Mouse (Mus musculus) kidney, postnatal 4 days (tissue): ENCODE measurements at regions not wholly inside any gene's neighbourhood (a gene's known extent, or its start where the extent isn't known, plus 50 kb on each side); places are given as distances from the start of the nearest gene placed in this dataset.

Experiments
- DNase-seq, 2 experiments: peaks; one replicate each; pipeline ENCODE4 v3.0.0; 2021; ENCODE audit warnings: mixed read lengths in 2 of 2

- DNase-seq, result no peak
Observed at GRCm38 (mm10) chr13:60518010-60518409, 83.7 kb upstream of the Dapk1 start.

GRCm38 (mm10) chr13:60519708-60520107 lies 82.0 kb upstream of the Dapk1 start:
- DNase-seq, result no peak

- no peak for DNase-seq
Observed at GRCm38 (mm10) chr13:60522719-60523450, 78.9 kb upstream of the Dapk1 start.

GRCm38 (mm10) chr13:60527806-60528205 lies 73.9 kb upstream of the Dapk1 start:
- DNase-seq, result no peak

- DNase-seq, result peak; percentile 20 to 43
Observed at GRCm38 (mm10) chr13:60528819-60529218, 72.9 kb upstream of the Dapk1 start.

- DNase-seq, result peak; percentile 9 to 41
Observed at GRCm38 (mm10) chr13:60529381-60530069, 72.2 kb upstream of the Dapk1 start.

- DNase-seq, result no peak
Observed at GRCm38 (mm10) chr13:60533871-60534427, 67.8 kb upstream of the Dapk1 start.

GRCm38 (mm10) chr13:60534501-60534900 lies 67.2 kb upstream of the Dapk1 start:
- no peak for DNase-seq

- DNase-seq, result no peak
Observed at GRCm38 (mm10) chr13:60535045-60535444, 66.7 kb upstream of the Dapk1 start.

GRCm38 (mm10) chr13:60536725-60537124 lies 65.0 kb upstream of the Dapk1 start:
- no peak for DNase-seq

- no peak for DNase-seq
Observed at GRCm38 (mm10) chr13:60538110-60538509, 63.6 kb upstream of the Dapk1 start.

- no peak for DNase-seq
Observed at GRCm38 (mm10) chr13:60541165-60541564, 60.6 kb upstream of the Dapk1 start.

- DNase-seq, result no peak
Observed at GRCm38 (mm10) chr13:60544363-60544762, 57.4 kb upstream of the Dapk1 start.

- DNase-seq, result no peak
Observed at GRCm38 (mm10) chr13:60545999-60546733, 55.6 kb upstream of the Dapk1 start.
